Mouse (Mus musculus): Measurements from ENCODE around the gene Ivns1abp. TPM values are rescaled to one million over a fixed set of nuclear protein-coding genes. Genes with fewer than 3 reads are reported as not detected.

Gene Ivns1abp
- polyA plus RNA-seq, 1 experiment from 2014 or later, result 141 TPM

- Histone ChIP-seq H3K4me1 (no peaks in the 10 kb centered on the region; the same call in 1 of the 2 replicates), H3K27ac (no peak overlapping the region), H3K36me3 (no peaks in the 10 kb centered on the region), H3K9me3 (replicated peaks) (no peaks in the 10 kb centered on the region), H3K9ac (no peak overlapping the region), H3K4me2 (no peak overlapping the region), H3K4me3 (no peak overlapping the region), H3K27me3 (replicated peaks) (no peaks in the 10 kb centered on the region)
- WGBS (ENCODE audit: insufficient replicate concordance), result 81% methylated on average over 11 of the region's 11 CpGs
- ATAC-seq, result no peak
Observed at GRCm38 (mm10) chr1:151311379-151311778, 32.9 kb upstream of the Ivns1abp start.

- no peak overlapping the region for H3K4me3 ChIP-seq
- no peaks in the 10 kb centered on the region for H3K36me3 ChIP-seq
- no peaks in the 10 kb centered on the region for H3K27me3 ChIP-seq (replicated peaks)
- no peak for ATAC-seq
- 77% methylated on average over 7 of the region's 7 CpGs for WGBS (ENCODE audit: insufficient replicate concordance)
- no peaks in the 10 kb centered on the region for H3K4me1 ChIP-seq
- no peak overlapping the region for H3K4me2 ChIP-seq
- H3K27ac ChIP-seq, result no peak overlapping the region
- no peaks in the 10 kb centered on the region for H3K9me3 ChIP-seq (replicated peaks)
- H3K9ac ChIP-seq, result no peak overlapping the region
Observed at GRCm38 (mm10) chr1:151319267-151319666, 25.0 kb upstream of the Ivns1abp start.

DNA sequence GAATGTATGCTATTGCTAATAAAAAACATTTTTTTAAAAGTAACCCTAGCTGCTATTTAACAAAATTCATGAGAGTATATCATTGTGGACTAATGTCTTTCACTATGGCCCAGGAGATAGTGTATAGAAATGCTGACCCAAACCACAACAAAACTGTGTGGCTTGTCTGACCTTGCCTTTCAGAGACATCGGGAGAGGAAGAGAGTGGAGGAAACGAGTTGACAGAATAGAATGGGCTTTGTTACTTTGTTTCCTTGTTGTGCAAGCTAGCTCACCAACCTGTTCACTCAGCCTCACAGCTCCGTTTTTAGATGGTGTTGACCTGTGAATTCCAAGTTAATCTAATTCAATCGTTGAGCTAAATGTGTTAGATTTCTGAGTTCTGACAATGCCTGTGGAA, 23.9 kb upstream of the Ivns1abp start:
- no peaks in the 10 kb centered on the region for H3K27me3 ChIP-seq (replicated peaks)
- 28% methylated on average over 4 of the region's 4 CpGs for WGBS (ENCODE audit: insufficient replicate concordance)
- H3K4me3 ChIP-seq, result no peak overlapping the region
- H3K4me1 ChIP-seq, result no peaks in the 10 kb centered on the region
- H3K9me3 ChIP-seq (replicated peaks), result no peaks in the 10 kb centered on the region
- no peak overlapping the region for H3K27ac ChIP-seq
- no peaks in the 10 kb centered on the region for H3K36me3 ChIP-seq
- ATAC-seq, result no peak
- no peak overlapping the region for H3K4me2 ChIP-seq
- no peak overlapping the region for H3K9ac ChIP-seq

GRCm38 (mm10) chr1:151325328-151325727, 18.9 kb upstream of the Ivns1abp start:
- Histone ChIP-seq H3K4me1 (peaks cover 7% of the 10 kb centered on the region), H3K4me2 (no peak overlapping the region), H3K9ac (no peak overlapping the region), H3K36me3 (no peaks in the 10 kb centered on the region), H3K27ac (no peak overlapping the region), H3K27me3 (replicated peaks) (no peaks in the 10 kb centered on the region), H3K9me3 (replicated peaks) (no peaks in the 10 kb centered on the region), H3K4me3 (no peak overlapping the region)
- 62% methylated on average over 1 of the region's 1 CpGs for WGBS (ENCODE audit: insufficient replicate concordance)
- ATAC-seq, result no peak

- no peak for ATAC-seq
- Histone ChIP-seq H3K4me3 (no peak overlapping the region), H3K4me1 (peaks cover 7% of the 10 kb centered on the region), H3K4me2 (no peak overlapping the region), H3K27me3 (replicated peaks) (no peaks in the 10 kb centered on the region), H3K36me3 (no peaks in the 10 kb centered on the region), H3K9me3 (replicated peaks) (no peaks in the 10 kb centered on the region), H3K27ac (no peak overlapping the region), H3K9ac (no peak overlapping the region)
- 76% methylated on average over 14 of the region's 14 CpGs for WGBS (ENCODE audit: insufficient replicate concordance)
Observed at GRCm38 (mm10) chr1:151328341-151329097, 15.8 kb upstream of the Ivns1abp start.

GRCm38 (mm10) chr1:151329601-151330000, 14.7 kb upstream of the Ivns1abp start:
- Histone ChIP-seq H3K4me1 (peaks cover 7% of the 10 kb centered on the region), H3K9me3 (replicated peaks) (no peaks in the 10 kb centered on the region), H3K27ac (no peak overlapping the region), H3K27me3 (replicated peaks) (no peaks in the 10 kb centered on the region), H3K4me3 (no peak overlapping the region), H3K36me3 (no peaks in the 10 kb centered on the region), H3K4me2 (no peak overlapping the region), H3K9ac (no peak overlapping the region)
- no peak for ATAC-seq
- 70% methylated on average over 7 of the region's 7 CpGs for WGBS (ENCODE audit: insufficient replicate concordance)

DNA sequence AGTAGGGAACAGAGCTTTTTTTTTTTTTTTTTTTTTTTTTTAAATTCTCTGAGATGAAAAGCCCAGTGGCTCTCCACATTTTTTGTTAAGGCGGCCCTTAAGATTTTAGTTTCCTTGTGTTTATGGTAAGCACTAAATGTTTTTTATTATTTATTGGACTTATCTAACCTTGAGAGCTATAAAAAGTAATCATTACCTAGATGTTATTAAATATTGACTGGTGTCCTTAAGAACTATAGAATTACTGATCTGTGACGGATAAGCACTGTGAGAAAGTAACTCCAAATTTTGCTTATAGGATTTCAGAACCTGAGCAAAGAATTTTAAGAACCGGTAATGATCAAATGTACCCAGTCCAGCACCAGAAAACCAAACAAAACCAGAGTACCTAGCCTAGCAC, 11.5 kb upstream of the Ivns1abp start:
- H3K4me2 ChIP-seq, result no peak overlapping the region
- H3K27me3 ChIP-seq (replicated peaks), result no peaks in the 10 kb centered on the region
- no peaks in the 10 kb centered on the region for H3K9me3 ChIP-seq (replicated peaks)
- H3K4me1 ChIP-seq, result peaks cover 6% of the 10 kb centered on the region
- 80% methylated on average over 3 of the region's 3 CpGs for WGBS (ENCODE audit: insufficient replicate concordance)
- H3K4me3 ChIP-seq, result no peak overlapping the region
- no peak overlapping the region for H3K9ac ChIP-seq
- H3K27ac ChIP-seq, result no peak overlapping the region
- H3K36me3 ChIP-seq, result no peaks in the 10 kb centered on the region
- no peak for ATAC-seq

GRCm38 (mm10) chr1:151338234-151338633, 6.0 kb upstream of the Ivns1abp start:
- no peak overlapping the region for H3K27ac ChIP-seq
- ATAC-seq, result no peak

GRCm38 (mm10) chr1:151338941-151339340, 5.3 kb upstream of the Ivns1abp start:
- H3K4me1 ChIP-seq, result peaks cover 51% of the 10 kb centered on the region
- no peaks in the 10 kb centered on the region for H3K36me3 ChIP-seq
- no peak overlapping the region for H3K9ac ChIP-seq
- 47% methylated on average over 2 of the region's 2 CpGs for WGBS (ENCODE audit: insufficient replicate concordance)
- H3K4me3 ChIP-seq, result no peak overlapping the region
- no peaks in the 10 kb centered on the region for H3K27me3 ChIP-seq (replicated peaks)
- H3K4me2 ChIP-seq, result no peak overlapping the region
- H3K9me3 ChIP-seq (replicated peaks), result no peaks in the 10 kb centered on the region
- H3K27ac ChIP-seq, result no peak overlapping the region
- ATAC-seq, result no peak

More at GRCm38 (mm10) chr1:151338234-151338633, 6.0 kb upstream of the Ivns1abp start:
- peaks cover 44% of the 10 kb centered on the region for H3K4me1 ChIP-seq
- no peaks in the 10 kb centered on the region for H3K27me3 ChIP-seq (replicated peaks)
- H3K9ac ChIP-seq, result no peak overlapping the region
- H3K4me2 ChIP-seq, result no peak overlapping the region
- H3K9me3 ChIP-seq (replicated peaks), result no peaks in the 10 kb centered on the region
- no peak overlapping the region for H3K4me3 ChIP-seq
- H3K36me3 ChIP-seq, result no peaks in the 10 kb centered on the region

GRCm38 (mm10) chr1:151341321-151342044, 2.8 kb upstream of the Ivns1abp start:
- Histone ChIP-seq H3K4me2 (no peak overlapping the region), H3K27me3 (replicated peaks) (no peaks in the 10 kb centered on the region), H3K9me3 (replicated peaks) (no peaks in the 10 kb centered on the region), H3K27ac (no peak overlapping the region), H3K36me3 (no peaks in the 10 kb centered on the region), H3K4me1 (peaks cover 58% of the 10 kb centered on the region), H3K4me3 (no peak overlapping the region), H3K9ac (no peak overlapping the region)
- ATAC-seq, result no peak
- 60% methylated on average over 8 of the region's 8 CpGs for WGBS (ENCODE audit: insufficient replicate concordance)

DNA sequence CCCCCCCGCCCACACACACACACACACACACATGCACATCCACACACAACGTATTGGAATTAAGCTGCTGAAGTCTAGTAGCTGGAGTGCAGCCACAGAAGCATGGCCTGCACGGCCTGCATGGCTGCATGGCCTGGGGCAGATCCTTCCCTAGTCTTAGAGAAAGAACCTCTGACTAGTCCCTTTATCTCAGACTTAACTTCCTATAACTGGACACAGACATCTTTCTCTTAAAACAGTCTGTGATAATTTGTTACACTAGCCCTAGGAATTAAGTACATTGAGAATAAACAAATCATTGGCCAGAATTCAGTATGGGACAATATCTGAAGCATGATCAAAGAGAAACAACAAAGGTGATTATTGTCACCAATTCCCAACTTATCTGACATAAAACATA, 2.0 kb upstream of the Ivns1abp start:
- Histone ChIP-seq H3K4me2 (peak overlapping the region; percentile 100; the same call in 1 of the 2 replicates), H3K9me3 (replicated peaks) (no peaks in the 10 kb centered on the region), H3K4me3 (no peak overlapping the region), H3K36me3 (no peaks in the 10 kb centered on the region), H3K4me1 (peaks cover 67% of the 10 kb centered on the region), H3K27me3 (replicated peaks) (no peaks in the 10 kb centered on the region), H3K27ac (no peak overlapping the region; the same call in 1 of the 2 replicates), H3K9ac (no peak overlapping the region)
- ATAC-seq, result no peak
- WGBS (ENCODE audit: insufficient replicate concordance), result 47% methylated on average over 3 of the region's 3 CpGs

DNA sequence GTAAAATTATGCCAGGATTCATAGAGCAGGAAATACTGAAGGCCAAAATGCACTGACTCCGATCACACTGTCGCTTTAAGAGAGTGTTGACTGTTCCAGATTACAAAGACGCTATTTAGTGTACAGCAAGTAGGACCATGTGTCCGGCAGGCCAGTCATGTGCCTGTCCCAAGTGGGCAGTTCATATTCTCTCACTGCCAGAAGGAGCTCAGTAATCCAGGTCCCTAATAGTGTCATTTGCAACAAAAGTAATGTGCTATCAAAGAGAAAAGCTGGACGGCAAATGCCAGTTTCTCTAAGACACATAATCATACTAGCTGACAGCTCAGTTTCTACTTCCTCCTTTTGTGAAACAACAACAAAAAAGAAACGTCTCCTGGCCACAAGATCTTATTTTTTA, 1.3 kb upstream of the Ivns1abp start:
- 22% methylated on average over 6 of the region's 6 CpGs for WGBS (ENCODE audit: insufficient replicate concordance)
- ATAC-seq, result no peak
- peaks cover 65% of the 10 kb centered on the region for H3K4me1 ChIP-seq
- H3K9me3 ChIP-seq (replicated peaks), result no peaks in the 10 kb centered on the region
- peak overlapping the region; percentile 100 for H3K4me2 ChIP-seq
- peak overlapping the region; percentile 93 for H3K27ac ChIP-seq
- H3K9ac ChIP-seq, result peak overlapping the region; percentile 94; the same call in 1 of the 2 replicates
- no peaks in the 10 kb centered on the region for H3K27me3 ChIP-seq (replicated peaks)
- H3K4me3 ChIP-seq, result peak overlapping the region; percentile 89
- no peaks in the 10 kb centered on the region for H3K36me3 ChIP-seq
